Mouse (Mus musculus) testis, adult 2 months (tissue): ENCODE measurements around the gene Apoa5. TPM values are rescaled to one million over a fixed set of nuclear protein-coding genes. Genes with fewer than 3 reads are reported as not detected.

Experiments used
- H3K27ac ChIP-seq: fragments of 200-500 bp; 2 replicates; pipeline ENCODE4 v1.5.1; 2012; ENCODE audit warnings: low read depth, low read length; ENCODE audit not compliant: control insufficient read depth, insufficient read depth
- H3K27me3 ChIP-seq: fragments of 200-500 bp; 2 replicates; pipeline ENCODE4 v1.6.1; 2012; ENCODE audit warnings: mild to moderate bottlenecking, low read length, moderate library complexity; ENCODE audit not compliant: control insufficient read depth, insufficient read depth
- H3K36me3 ChIP-seq: fragments of 200-500 bp; 2 replicates; pipeline ENCODE4 v1.6.1; 2012; ENCODE audit warnings: mild to moderate bottlenecking, low read length; ENCODE audit not compliant: control insufficient read depth, insufficient read depth
- H3K4me1 ChIP-seq: fragments of 200-500 bp; 2 replicates; pipeline ENCODE4 v1.6.1; 2012; ENCODE audit warnings: low read length; ENCODE audit not compliant: control insufficient read depth, insufficient read depth
- H3K4me3 ChIP-seq: fragments of 200-500 bp; 2 replicates; pipeline ENCODE4 v1.5.1; 2012; ENCODE audit warnings: low read depth, mild to moderate bottlenecking, low read length, moderate library complexity, mixed read lengths; ENCODE audit not compliant: control insufficient read depth
- CTCF ChIP-seq: fragments of 200-500 bp; IDR thresholded peaks from 2 replicates; pipeline ENCODE4 v1.5.1; 2012; ENCODE audit warnings: low read depth, mild to moderate bottlenecking, inconsistent platforms, low read length, moderate library complexity; ENCODE audit not compliant: control insufficient read depth, insufficient read depth, insufficient replicate concordance
- POLR2A ChIP-seq: fragments of 200-500 bp; IDR thresholded peaks from 2 replicates; pipeline ENCODE4 v1.6.1; 2012; ENCODE audit warnings: low read depth, mild to moderate bottlenecking, inconsistent platforms, low read length, moderate library complexity; ENCODE audit not compliant: control insufficient read depth
- polyA plus RNA-seq: library from polyadenylated mRNA; depleted of rRNA; stranded (reverse); fragments of >200 nt; gene quantifications from 2 replicates; pipeline ENCODE4 v1.2.3, GENCODE M21; 2012

Gene Apoa5
- polyA plus RNA-seq, 1 experiment: not detected

- H3K4me3 ChIP-seq: no peak overlapping the region
- no peaks in the 10 kb centered on the region for H3K4me1 ChIP-seq
- H3K36me3 ChIP-seq: no peaks in the 10 kb centered on the region
- no peak overlapping the region for H3K27ac ChIP-seq
- no peaks in the 10 kb centered on the region for H3K27me3 ChIP-seq
- TF ChIP-seq POLR2A (no peak), CTCF (no peak)
These were observed 9.3 kb upstream of the Apoa5 start for GRCm38 (mm10) chr9:46259111-46259510.

- Histone ChIP-seq H3K27ac (no peak overlapping the region), H3K36me3 (no peaks in the 10 kb centered on the region), H3K4me1 (no peaks in the 10 kb centered on the region), H3K4me3 (no peak overlapping the region), H3K27me3 (no peaks in the 10 kb centered on the region)
- no peak for TF ChIP-seq POLR2A
- no peak for TF ChIP-seq CTCF
These were observed 7.3 kb upstream of the Apoa5 start for GRCm38 (mm10) chr9:46261131-46261530.

GRCm38 (mm10) chr9:46269125-46269524 is 692 bp downstream of the Apoa5 start:
- TF ChIP-seq POLR2A (no peak), CTCF (no peak)
- peaks cover 5% of the 10 kb centered on the region for H3K4me1 ChIP-seq
- H3K4me3 ChIP-seq: no peak overlapping the region
- no peaks in the 10 kb centered on the region for H3K36me3 ChIP-seq
- H3K27ac ChIP-seq: no peak overlapping the region
- H3K27me3 ChIP-seq: no peaks in the 10 kb centered on the region

GRCm38 (mm10) chr9:46270782-46271181 is 2.3 kb downstream of the Apoa5 start:
- Histone ChIP-seq H3K4me1 (peaks cover 5% of the 10 kb centered on the region), H3K27me3 (no peaks in the 10 kb centered on the region), H3K27ac (no peak overlapping the region), H3K4me3 (no peak overlapping the region), H3K36me3 (peaks cover 2% of the 10 kb centered on the region; the same call in 1 of the 2 replicates)
- TF ChIP-seq CTCF: no peak
- no peak for TF ChIP-seq POLR2A

GRCm38 (mm10) chr9:46272070-46272469 is 3.6 kb downstream of the Apoa5 start:
- Histone ChIP-seq H3K4me1 (peaks cover 5% of the 10 kb centered on the region), H3K4me3 (no peak overlapping the region)
- TF ChIP-seq CTCF (no peak), POLR2A (no peak)

GRCm38 (mm10) chr9:46272677-46273454 is 4.4 kb downstream of the Apoa5 start, which contains the start of gene Zpr1:
Zpr1 (plus strand) TSS chr9:46273064.
- peak within 1 kb of the TSS; percentile 19 for H3K27ac ChIP-seq
- TF ChIP-seq POLR2A (peak; percentile 43; the same call in 1 of the 2 replicates), CTCF (no peak)
- peaks cover 4% of the 10 kb centered on the region for H3K36me3 ChIP-seq
- peak within 1 kb of the TSS; percentile 95 for H3K4me3 ChIP-seq
- peaks cover 5% of the 10 kb centered on the region for H3K4me1 ChIP-seq
- no peaks in the 10 kb centered on the region for H3K27me3 ChIP-seq

More at GRCm38 (mm10) chr9:46272070-46272469, 3.6 kb downstream of the Apoa5 start:
- Histone ChIP-seq H3K27ac (no peak overlapping the region), H3K27me3 (no peaks in the 10 kb centered on the region), H3K36me3 (peaks cover 4% of the 10 kb centered on the region)

GRCm38 (mm10) chr9:46274494-46274893 is 6.1 kb downstream of the Apoa5 start:
- TF ChIP-seq POLR2A (no peak), CTCF (no peak)
- H3K27me3 ChIP-seq: no peaks in the 10 kb centered on the region
- peaks cover 4% of the 10 kb centered on the region for H3K36me3 ChIP-seq
- peaks cover 5% of the 10 kb centered on the region for H3K4me1 ChIP-seq
- H3K4me3 ChIP-seq: no peak overlapping the region
- H3K27ac ChIP-seq: no peak overlapping the region
